Mouse (Mus musculus) E14TG2a.4 (cell line): Measurements from ENCODE around the gene Htra2.

Source experiments
- CTCF ChIP-seq: conservative IDR thresholded peaks from 2 replicates; pipeline ENCODE4 v1.5.1; 2014; ENCODE audit warnings: low read length
- POU5F1 ChIP-seq: IDR thresholded peaks from 2 replicates; pipeline ENCODE4 v1.6.1; 2014; ENCODE audit warnings: low read length, borderline replicate concordance

DNA sequence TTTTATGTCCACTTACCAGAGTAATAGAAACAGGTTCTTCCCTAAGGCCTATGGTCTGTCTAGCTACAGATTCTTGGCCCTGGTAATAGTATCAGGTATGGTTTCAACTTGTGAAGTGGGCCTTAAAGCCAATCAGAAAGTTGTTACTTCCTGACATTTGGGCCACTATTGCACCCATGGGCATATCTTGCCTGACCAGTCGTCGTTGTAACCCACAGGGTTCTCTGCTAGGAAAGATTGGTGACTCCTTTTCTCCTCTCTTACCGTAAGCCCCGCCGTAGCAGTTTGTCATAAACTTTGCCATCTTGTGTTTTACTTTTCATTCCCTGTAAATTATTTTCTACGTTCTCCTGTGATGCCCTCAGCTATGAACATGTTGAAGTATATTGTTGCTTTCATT, 35.0 kb downstream of the Htra2 start:
- TF ChIP-seq CTCF (no peak), POU5F1 (no peak)
